Mouse (Mus musculus) layer of hippocampus, postnatal 25 days (tissue): ENCODE measurements around the gene Adamts13. TPM values are rescaled to one million over a fixed set of nuclear protein-coding genes. Genes with fewer than 3 reads are reported as not detected.

Experiments used
- DNase-seq, 2 experiments: peaks; one replicate each; pipeline ENCODE4 v3.0.0; 2022; ENCODE audit warnings: mixed read lengths in 2 of 2, low spot score in 1 of 2; ENCODE audit errors: extremely low spot score in 1 of 2
- total RNA-seq, 2 experiments: library from RNA; stranded (reverse); gene quantifications; 2 replicates each; pipeline ENCODE4 v1.2.3; 2021

The Adamts13 gene
- total RNA-seq, 2 experiments from 2014 or later: 0.92 to 1.7 TPM

DNA sequence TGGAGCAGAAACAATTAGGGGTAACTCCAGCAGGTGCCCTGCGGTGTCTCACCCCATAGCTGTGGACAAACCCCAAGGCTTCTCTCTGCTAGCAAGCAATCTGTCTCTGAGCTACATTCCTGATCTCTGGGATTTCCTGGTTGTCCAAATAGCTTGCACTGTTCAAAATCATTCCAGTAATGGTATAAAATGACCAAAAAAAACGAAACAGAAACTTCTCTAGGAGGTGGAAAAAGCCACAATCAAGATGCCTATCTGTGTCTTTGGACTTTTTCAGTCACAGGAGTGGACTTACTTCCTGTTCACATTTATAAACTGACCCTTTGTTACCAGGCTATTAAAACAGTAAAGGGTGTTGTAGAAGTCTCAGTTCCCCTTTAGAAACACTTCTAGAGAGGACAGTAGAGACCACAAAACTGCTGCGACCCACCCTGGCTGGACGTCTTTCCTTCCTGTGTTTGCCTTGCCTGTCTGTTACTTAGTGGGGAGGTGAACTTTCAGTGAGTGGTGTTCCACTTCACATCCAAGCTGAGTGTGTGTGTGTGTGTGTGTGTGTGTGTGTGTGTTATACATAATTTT is 55.3 kb downstream of the Adamts13 start:
- DNase-seq: no peak

GRCm38 (mm10) chr2:27032361-27032760 is 59.1 kb downstream of the Adamts13 start:
- DNase-seq: no peak

DNA sequence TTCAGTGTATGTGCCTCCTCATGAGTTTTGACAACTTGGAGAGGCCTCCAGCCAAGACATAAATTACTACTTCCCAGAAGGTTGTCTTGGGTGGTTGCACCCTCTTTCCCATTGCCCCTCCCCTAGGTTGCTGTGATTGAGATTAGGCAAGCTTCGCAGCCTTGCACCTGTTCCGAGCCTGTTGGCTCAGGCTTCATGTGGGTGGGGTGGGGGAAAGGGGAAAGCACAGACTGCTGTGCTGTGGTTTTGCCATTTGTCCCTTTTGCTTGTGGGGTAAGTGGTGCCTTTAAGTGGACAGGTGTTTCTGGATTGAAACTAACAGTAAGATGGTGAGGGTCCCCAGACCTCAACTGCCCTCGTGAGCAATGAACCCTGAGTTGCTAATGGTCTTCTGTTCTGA is 62.8 kb downstream of the Adamts13 start:
- no peak for DNase-seq

DNA sequence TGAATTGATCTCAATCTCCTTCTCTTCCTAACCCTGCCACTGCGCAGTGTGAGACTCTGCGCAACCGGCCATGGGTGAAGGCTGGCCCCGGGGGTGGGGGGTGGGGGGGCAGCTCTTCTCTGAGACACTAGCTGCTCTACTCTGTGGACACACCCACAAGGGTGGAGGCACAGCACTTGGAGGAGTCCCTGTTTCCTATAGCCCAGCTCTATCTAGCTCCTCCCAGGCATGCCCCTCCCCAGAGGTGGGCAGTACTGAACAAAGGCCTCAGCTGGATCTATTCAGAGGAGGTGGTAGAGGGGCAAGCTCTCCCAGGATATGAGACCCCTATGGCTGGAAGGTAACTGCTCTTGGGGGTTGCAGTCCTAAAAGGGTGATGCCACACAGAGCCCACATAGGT is 63.8 kb downstream of the Adamts13 start:
- no peak for DNase-seq

GRCm38 (mm10) chr2:27038596-27038995 is 65.4 kb downstream of the Adamts13 start:
- peak; percentile 62 to 88 for DNase-seq

GRCm38 (mm10) chr2:27039286-27039685 is 66.1 kb downstream of the Adamts13 start:
- peak in 1 of 2 experiments; percentile 49 for DNase-seq

GRCm38 (mm10) chr2:27042131-27042844 is 69.1 kb downstream of the Adamts13 start:
- DNase-seq: no peak

- peak; percentile 74 to 95 for DNase-seq
Observed at GRCm38 (mm10) chr2:27043461-27043860, 70.2 kb downstream of the Adamts13 start.

- DNase-seq: no peak
Observed at GRCm38 (mm10) chr2:27044166-27044565, 71.0 kb downstream of the Adamts13 start.

DNA sequence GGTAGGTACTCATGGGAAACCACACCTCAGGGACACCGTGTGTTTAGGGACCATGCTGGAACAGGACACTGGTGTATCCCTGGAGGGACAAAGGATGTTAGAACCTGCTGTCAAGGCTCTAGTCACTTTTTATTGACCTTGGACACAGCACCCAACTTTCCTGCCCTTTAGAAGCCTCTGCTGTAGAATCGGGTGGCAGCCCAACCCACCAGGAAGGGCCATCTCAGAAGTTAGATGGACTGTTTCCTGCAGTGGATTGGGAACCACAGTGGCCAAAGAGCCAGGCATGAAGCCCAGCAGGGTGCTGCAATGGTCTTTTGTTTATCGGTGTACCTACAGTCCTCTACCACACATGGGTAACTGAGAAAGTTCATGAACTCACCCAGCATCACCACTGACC is 71.4 kb downstream of the Adamts13 start:
- no peak for DNase-seq

GRCm38 (mm10) chr2:27045979-27046770 is 73.0 kb downstream of the Adamts13 start:
- no peak for DNase-seq

DNA sequence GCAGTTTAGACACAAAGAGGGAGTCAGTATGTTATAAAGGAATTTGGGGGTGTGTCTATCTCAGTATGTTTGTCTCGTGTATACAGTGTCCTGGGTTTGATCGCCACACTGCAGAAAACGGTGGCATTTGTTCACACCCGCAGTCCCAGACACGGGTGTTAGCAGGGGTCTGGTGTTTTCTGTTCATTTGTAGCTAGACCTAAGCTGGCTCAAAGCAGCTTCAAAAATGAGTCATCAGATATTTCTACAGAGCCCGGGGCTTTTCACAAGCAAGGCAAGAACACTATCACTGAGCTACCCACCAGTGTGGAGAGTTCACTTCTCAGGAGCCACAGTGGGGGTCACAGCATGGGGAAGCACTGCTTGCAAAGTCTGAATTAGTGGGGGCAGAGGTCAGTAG is 76.2 kb downstream of the Adamts13 start:
- no peak for DNase-seq

DNA sequence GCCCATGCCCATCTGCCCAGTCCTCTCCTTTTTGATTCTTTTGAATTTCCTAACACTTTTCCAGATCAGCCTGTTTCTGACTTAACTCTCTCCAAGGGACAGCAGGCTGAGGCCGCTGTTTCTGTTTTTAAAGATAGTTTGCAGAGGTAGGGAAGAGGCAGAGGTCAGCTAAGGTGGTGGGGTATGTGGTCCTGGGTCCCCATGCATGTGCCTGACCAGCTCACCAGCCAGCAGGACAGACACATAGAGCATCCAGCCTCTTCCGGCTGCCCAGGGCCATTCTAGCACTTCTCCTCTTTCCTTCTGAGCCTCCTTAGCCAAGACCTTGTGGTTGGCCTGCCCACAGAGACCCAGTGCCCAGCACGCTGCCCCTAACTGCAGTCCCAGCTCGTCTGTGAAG is 85.0 kb downstream of the Adamts13 start:
- DNase-seq: no peak

DNA sequence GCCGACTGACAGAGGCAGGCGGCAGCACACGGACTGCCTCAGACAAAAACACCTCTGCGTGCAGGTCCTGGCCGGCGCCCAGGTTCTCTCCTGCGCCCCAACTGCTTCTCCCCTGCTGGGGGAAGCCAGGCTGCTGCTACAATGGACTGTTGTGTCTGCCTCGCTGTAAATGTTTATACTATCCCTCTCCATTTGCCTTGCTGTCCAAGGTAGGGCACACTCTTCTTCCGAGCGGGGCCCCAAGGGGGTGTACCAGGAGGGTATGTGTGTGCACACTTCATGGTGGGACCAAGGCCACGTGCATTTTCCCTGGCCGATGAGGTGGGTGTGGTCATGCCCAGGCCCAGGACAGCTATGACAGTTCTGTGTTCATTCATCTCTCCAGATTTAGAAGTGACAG is 85.5 kb downstream of the Adamts13 start:
- no peak for DNase-seq

- no peak for DNase-seq
Observed at GRCm38 (mm10) chr2:27059187-27059586, 86.0 kb downstream of the Adamts13 start.

Other genes starting within 250 kb of the Adamts13 start
- not detected for gene Abo, start 108.4 kb upstream of the Adamts13 start, total RNA-seq
- gene Surf6, start 70.5 kb upstream of the Adamts13 start, total RNA-seq: 10 to 100 TPM; 25.1 to 26.4 TPM
- 10 to 100 TPM; 41.1 to 48.8 TPM for gene Med22, start 62.7 kb upstream of the Adamts13 start, total RNA-seq
- 100 to 1,000 TPM; 260 to 281 TPM for gene Rpl7a, start 62.7 kb upstream of the Adamts13 start, total RNA-seq
- 10 to 100 TPM; 31.1 to 37.2 TPM for gene Surf2, start 57.0 kb upstream of the Adamts13 start, total RNA-seq
- 10 to 100 TPM; 91.6 to 94.9 TPM for gene Surf1, start 56.9 kb upstream of the Adamts13 start, total RNA-seq
- gene Surf4, start 39.5 kb upstream of the Adamts13 start, total RNA-seq: 10 to 100 TPM; 52.6 to 60.2 TPM
- gene Stkld1, start 39.4 kb upstream of the Adamts13 start, total RNA-seq: under 1 TPM; 0.27 to 0.75 TPM
- gene Rexo4, start 9.0 kb upstream of the Adamts13 start, total RNA-seq: 10 to 100 TPM; 58.4 to 60.4 TPM
- gene Cacfd1, start 36.5 kb downstream of the Adamts13 start, total RNA-seq: 10 to 100 TPM; 39.5 to 44.1 TPM
- gene Slc2a6, start 54.6 kb downstream of the Adamts13 start, total RNA-seq: 10 to 100 TPM; 40.1 to 40.4 TPM
- gene Mymk, start 98.8 kb downstream of the Adamts13 start, total RNA-seq: under 1 TPM; 0.61 to 0.71 TPM
- 10 to 100 TPM; 10.9 to 12.7 TPM for gene Adamtsl2, start 106.0 kb downstream of the Adamts13 start, total RNA-seq
- gene Fam163b, start 169.1 kb downstream of the Adamts13 start, total RNA-seq: 100 to 1,000 TPM; 119 to 162 TPM
- under 1 TPM; 0.54 TPM for gene Dbh, start 191.8 kb downstream of the Adamts13 start, total RNA-seq